Mouse (Mus musculus) spleen, adult 12 weeks (tissue): ENCODE measurements around the gene Hadha.
A peak's percentile ranks its signal among the peaks of the same experiment; 100 is the strongest.

Experiments
- DNase-seq: peaks from one replicate; pipeline ENCODE4 v3.0.0; 2022; ENCODE audit warnings: low spot score

Hadha gene

GRCm38 (mm10) chr5:30154474-30155394 is at the start of gene Hadha, which contains the start of gene Hadhb:
Gene Hadha, minus strand, starts transcription at chr5:30155162.
Gene Hadhb, plus strand, starts transcription at chr5:30155248.
- DNase-seq, result peak; percentile 95

- no peak for DNase-seq
Observed at GRCm38 (mm10) chr5:30204441-30204840, 49.5 kb upstream of the Hadha start.

GRCm38 (mm10) chr5:30203216-30203885 is 48.4 kb upstream of the Hadha start:
- DNase-seq, result no peak

GRCm38 (mm10) chr5:30202221-30202620 is 47.3 kb upstream of the Hadha start:
- DNase-seq, result no peak

DNA sequence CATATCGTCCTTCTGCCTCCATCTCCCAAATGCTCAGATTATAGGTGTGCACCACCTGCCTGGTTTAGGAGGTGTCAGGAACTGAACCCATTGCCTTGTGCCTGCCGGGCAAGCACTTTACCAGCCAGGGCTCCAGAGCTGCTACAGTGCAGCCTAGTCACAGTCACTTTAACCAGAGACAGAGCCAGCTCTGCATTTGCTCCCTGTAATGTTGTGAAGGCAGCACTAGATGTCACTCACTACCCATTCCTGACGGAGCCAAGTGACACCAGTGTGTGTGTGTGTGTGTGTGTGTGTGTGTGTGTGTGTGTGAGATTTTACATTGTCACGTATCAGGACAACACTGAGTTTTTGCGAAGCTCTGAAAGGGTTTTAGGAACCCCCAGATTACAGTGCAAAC is 46.6 kb upstream of the Hadha start:
- no peak for DNase-seq

- no peak for DNase-seq
Observed at GRCm38 (mm10) chr5:30198257-30198656, 43.3 kb upstream of the Hadha start.

- DNase-seq, result no peak
Observed at GRCm38 (mm10) chr5:30195340-30195739, 40.4 kb upstream of the Hadha start.

- no peak for DNase-seq
Observed at GRCm38 (mm10) chr5:30192452-30192851, 37.5 kb upstream of the Hadha start.

- DNase-seq, result no peak
Observed at GRCm38 (mm10) chr5:30187687-30188485, 32.9 kb upstream of the Hadha start.

- no peak for DNase-seq
Observed at GRCm38 (mm10) chr5:30175811-30176210, 20.8 kb upstream of the Hadha start.

- no peak for DNase-seq
Observed at GRCm38 (mm10) chr5:30172931-30173692, 18.1 kb upstream of the Hadha start.

- DNase-seq, result no peak
Observed at GRCm38 (mm10) chr5:30172115-30172514, 17.2 kb upstream of the Hadha start.

GRCm38 (mm10) chr5:30170303-30170940 is 15.5 kb upstream of the Hadha start:
- DNase-seq, result no peak

DNA sequence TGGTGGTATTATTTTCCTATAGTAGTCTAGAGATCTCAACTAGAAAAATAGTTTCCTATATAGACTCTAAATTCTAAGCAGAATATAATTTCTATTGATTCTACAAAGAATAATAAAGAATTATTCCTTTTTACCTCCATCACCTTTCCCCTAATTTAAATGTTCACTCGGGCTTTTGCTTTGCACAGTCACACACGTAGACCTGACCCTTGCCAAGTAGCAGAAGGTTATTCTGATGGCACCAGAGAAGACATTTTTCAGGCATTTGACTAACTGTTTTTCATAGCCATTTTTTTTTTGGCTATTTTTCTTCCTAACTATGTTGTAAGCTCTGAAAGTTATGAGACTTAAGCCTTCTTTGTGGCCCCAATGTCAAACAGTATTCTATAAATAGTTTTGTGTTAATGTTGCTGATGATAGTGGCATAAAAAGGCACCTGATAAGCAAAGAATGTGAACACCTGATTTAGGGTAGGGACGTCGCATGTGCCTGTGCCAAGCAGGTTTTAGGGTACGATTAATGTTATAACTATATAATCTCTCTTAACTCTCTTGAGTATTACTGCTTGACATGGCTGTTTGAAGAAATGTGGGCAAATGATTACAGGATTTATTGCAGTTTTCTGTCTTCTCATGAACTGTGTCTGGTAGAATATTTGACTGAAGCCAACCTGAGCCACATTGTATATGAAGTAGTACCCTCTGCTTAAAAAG is 10.4 kb upstream of the Hadha start:
- DNase-seq, result no peak

DNA sequence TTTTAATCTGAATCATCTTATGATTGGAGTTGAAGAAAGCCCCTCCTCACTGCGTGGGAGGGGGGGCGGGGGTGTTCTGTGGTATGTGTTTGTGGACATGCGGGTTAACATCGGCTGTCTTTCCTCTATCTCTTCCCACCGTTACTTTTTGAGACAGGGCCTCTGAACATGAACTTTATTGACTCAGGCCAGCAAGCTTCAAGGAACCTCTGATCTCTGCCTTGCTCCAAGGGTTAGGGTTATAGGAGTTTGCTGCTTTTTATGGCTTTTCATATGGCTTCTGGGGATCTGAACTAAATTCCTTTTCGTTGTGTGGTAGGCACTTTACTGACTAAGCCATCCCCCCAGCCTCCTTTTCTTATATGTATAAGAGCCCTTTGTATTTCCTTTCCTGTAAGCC is 7.4 kb upstream of the Hadha start:
- DNase-seq, result no peak

GRCm38 (mm10) chr5:30161836-30162235 is 6.9 kb upstream of the Hadha start:
- DNase-seq, result no peak

DNA sequence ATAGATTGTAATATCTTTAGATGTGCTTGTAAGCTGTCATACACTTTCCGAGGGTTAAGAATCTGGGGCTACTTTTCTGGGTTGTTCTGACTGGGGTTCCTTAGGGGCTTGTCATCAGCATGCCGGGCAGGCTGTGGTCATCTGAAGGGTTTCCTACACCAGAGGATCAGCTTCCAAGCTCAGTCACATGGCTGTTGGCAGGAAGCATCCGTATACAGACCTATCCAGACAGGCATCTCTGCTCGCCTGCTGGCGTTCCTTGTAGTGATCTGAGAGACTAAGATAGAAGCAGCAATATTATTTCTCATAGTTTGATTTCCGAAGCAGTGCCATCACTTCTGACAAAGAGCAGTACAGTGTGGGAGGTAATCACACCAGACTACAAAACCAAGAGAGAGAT is 4.6 kb upstream of the Hadha start:
- no peak for DNase-seq

DNA sequence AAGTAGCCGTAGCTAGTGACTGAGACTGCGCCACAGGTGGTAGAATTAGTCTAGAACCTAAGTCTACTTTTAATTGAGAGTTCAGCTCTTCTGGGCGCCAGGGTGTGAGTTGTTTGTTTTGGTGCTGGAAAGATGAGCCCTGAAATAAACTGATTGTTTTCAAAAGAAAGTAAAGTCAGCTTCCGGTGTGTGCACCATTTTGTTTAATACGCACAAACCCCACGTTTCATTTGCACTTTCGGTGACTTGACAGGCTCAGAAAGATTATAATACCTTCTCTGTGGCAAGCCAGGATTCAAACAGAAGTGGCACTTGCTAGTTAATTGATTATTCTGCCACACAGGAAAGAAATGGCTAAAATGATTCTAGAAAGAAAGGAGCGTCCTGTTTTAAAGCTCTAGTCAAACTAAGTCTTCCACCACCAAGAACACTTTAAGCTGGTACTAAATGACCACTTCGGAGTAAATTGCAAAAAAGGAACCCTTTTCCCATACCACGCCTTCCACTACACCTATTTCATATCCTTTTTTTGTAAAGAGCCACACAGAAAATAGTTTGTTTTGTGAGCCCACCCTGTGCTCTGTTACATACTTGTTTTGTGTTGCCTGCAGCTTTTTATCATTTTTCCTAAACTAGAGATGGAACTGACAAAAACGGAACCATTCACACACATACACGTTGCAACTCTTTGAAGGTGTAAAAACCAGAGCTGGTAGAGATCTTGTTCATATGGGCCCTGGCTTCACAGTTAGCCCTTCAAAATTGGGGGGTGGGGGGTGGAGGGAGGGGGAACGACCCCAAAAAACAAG is 1.1 kb upstream of the Hadha start:
- DNase-seq, result no peak

DNA sequence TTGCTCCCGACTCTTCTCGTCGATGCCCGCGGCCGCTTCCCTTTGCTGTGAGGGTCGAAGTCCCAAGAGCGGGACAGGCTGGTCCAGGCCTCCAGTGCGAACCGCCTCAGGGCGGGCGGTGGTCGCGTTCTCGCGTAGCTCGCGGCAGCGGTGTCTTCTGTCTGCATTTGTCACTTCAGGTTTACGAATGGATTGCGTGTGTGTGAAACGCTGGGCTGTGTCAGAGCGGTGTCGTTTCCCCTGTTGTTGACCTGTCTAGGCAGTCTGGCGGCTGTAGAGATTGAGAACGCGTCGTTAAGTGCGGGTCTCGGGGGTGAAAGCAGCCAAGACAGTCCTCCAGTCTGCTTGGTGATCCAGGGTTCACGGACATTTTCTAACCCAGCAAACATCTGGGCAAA is 432 bp upstream of the Hadha start:
- DNase-seq, result no peak

DNA sequence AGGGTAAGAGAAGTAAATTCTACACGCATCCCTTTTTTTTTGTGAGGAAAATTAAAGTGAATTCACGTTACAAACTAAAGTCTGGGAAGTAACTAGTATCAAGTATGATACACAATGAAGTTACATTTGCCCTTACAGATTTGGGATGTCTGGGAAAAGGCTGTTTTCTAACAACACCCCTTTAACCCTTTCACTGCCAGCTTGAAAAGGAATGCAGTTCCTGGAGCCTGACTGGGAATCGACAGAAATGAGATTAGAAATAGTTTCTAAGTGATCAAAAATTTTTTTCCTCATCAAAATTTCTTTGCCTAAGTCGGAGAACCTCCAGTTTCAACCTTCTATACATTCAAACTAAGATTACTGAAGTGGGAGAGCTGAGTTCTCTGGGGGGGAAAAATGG is 949 bp downstream of the Hadha start:
- no peak for DNase-seq
